Mouse (Mus musculus) midbrain, postnatal 0 days (tissue): ENCODE data around the gene Hoxd12. TPM values are rescaled to one million over a fixed set of nuclear protein-coding genes. Genes with fewer than 3 reads are reported as not detected.
A peak's percentile ranks its signal among the peaks of the same experiment; 100 is the strongest.

Experiments used
- ATAC-seq: fragments of 200-750 bp; cut with Nextera tagmentation; 2 replicates; pipeline ENCODE4 v1.8.0; 2017; ENCODE audit warnings: moderate number of reproducible peaks, mild to moderate bottlenecking, moderate TSS enrichment, moderate library complexity; ENCODE audit not compliant: low FRiP score
- DNase-seq: peaks from one replicate; pipeline ENCODE4 v3.0.0-alpha.2; 2015; ENCODE audit warnings: low spot score
- H3K27ac ChIP-seq: fragments of 300-500 bp; sonication (generic); 2 replicates; pipeline ENCODE4 v1.5.1; 2014; ENCODE audit warnings: low read depth, mild to moderate bottlenecking, low read length, mixed read lengths
- H3K27me3 ChIP-seq: fragments of 300-500 bp; sonication (generic); 2 replicates; pipeline ENCODE4 v1.6.1; 2014; ENCODE audit warnings: low read length, control low read depth, mixed read lengths; ENCODE audit not compliant: insufficient read depth
- H3K36me3 ChIP-seq: fragments of 300-500 bp; sonication (generic); 2 replicates; pipeline ENCODE4 v1.6.1; 2014; ENCODE audit warnings: low read length, control low read depth, mixed read lengths; ENCODE audit not compliant: insufficient read depth
- H3K4me1 ChIP-seq: fragments of 300-500 bp; sonication (generic); 2 replicates; pipeline ENCODE4 v1.6.1; 2014; ENCODE audit warnings: mild to moderate bottlenecking, control low read depth, antibody characterized with exemption, low read length, mixed read lengths; ENCODE audit not compliant: insufficient read depth
- H3K4me2 ChIP-seq: fragments of 300-500 bp; sonication (generic); 2 replicates; pipeline ENCODE4 v1.6.1; 2014; ENCODE audit warnings: low read depth, mild to moderate bottlenecking, low read length, mixed read lengths; ENCODE audit not compliant: poor library complexity, severe bottlenecking
- H3K4me3 ChIP-seq: fragments of 300-500 bp; sonication (generic); 2 replicates; pipeline ENCODE4 v1.5.1; 2014; ENCODE audit warnings: low read depth, mild to moderate bottlenecking, low read length, moderate library complexity
- H3K9ac ChIP-seq: fragments of 300-500 bp; sonication (generic); replicated peaks from 2 replicates; pipeline ENCODE4 v1.6.1; 2014; ENCODE audit warnings: mild to moderate bottlenecking, low read length, moderate library complexity, mixed read lengths; ENCODE audit not compliant: poor library complexity, severe bottlenecking
- H3K9me3 ChIP-seq: fragments of 300-500 bp; sonication (generic); 2 replicates; pipeline ENCODE4 v1.6.1; 2016; ENCODE audit warnings: low read length, control low read depth
- CTCF ChIP-seq: IDR thresholded peaks from 2 replicates; pipeline ENCODE4 v1.5.1; 2016; ENCODE audit warnings: antibody characterized with exemption, mild to moderate bottlenecking
- WGBS: fragments of 180-500 bp; shearing (Covaris S2); extraction: QIAGEN DNeasy Blood & Tissue Kit; methylation state at CpG from one replicate; pipeline ENCODE4 v1.1.7; 2014; 5-methylcytosine and 5-hydroxymethylcytosine counted together
- polyA plus RNA-seq: library from polyadenylated mRNA; unstranded; fragments of >200 nt; fragmentation: Nextera tagmentation; extraction: Ambion mirVana; gene quantifications from 2 replicates; pipeline ENCODE4 v1.2.1, GENCODE M21; 2015
- total RNA-seq: library from RNA; depleted of rRNA; stranded (reverse); fragments of >200 nt; gene quantifications from 2 replicates; pipeline ENCODE4 v1.2.3, GENCODE M21; 2014

Gene Hoxd12
- total and polyA plus RNA-seq, 2 experiments from 2014 or later = not detected

DNA sequence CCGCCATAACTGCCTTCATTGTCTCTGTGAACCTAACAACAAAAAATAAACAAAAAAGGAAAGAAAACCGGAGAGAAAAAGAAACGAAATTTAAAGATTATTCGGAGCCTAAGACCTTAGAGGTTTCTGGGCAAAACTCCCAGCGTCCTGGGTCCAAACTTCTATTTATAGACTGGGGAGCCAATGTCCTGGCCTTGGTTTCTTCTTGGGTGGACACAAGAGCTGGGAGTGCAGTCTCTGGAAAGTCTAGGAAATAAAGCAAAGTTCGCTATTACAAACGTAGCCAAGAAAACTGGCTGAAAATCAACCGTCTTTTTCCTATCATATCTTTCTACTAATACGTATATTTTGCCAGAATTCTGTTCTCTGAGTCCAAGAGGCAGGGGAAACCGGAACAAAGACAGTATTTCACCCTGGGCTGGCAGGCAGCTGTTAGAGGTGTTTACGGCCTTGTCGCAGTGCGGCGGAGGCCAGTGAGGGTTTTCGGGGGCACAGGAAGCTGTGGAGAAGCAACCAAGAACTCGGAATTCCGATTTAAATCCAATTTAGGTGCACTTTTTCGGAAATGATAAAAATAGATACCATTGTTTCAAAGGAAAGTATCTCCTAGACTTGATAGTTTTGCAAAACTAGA, 39.5 kb downstream of the Hoxd12 start:
- H3K36me3 ChIP-seq = no peaks in the 10 kb centered on the region
- no peak for DNase-seq
- no peaks in the 10 kb centered on the region for H3K9me3 ChIP-seq
- TF ChIP-seq CTCF = no peak
- ATAC-seq = no peak
- H3K9ac ChIP-seq = no peak overlapping the region
- peaks cover 93% of the 10 kb centered on the region for H3K27me3 ChIP-seq
- no peak overlapping the region for H3K4me3 ChIP-seq
- 4% methylated on average over 18 of the region's 18 CpGs for WGBS
- no peak overlapping the region for H3K4me2 ChIP-seq
- H3K4me1 ChIP-seq = no peaks in the 10 kb centered on the region
- H3K27ac ChIP-seq = no peak overlapping the region

DNA sequence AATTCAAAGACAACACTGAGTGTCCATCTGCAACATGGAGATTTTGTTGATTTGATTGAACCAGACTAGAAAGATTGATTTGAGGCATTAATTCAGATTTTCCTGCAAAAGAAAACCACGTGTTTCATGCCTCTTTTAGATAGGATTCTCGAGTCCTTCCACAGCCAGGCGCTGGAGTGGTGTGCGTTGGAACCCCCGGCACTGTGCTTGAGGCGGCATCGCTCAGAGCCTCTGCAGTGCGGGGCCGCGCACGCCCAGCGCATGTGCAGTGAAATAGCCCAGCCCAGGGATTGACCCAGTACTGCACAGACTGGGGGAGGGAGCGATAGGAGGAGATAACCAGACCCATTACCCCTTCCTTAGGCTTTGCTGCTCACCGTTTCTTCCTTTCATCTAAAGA, 40.1 kb downstream of the Hoxd12 start:
- no peak for ATAC-seq
- DNase-seq = no peak
- no peak overlapping the region for H3K27ac ChIP-seq
- H3K9ac ChIP-seq = no peak overlapping the region
- WGBS = 2% methylated on average over 14 of the region's 14 CpGs
- no peak overlapping the region for H3K4me3 ChIP-seq
- no peak for TF ChIP-seq CTCF
- peaks cover 93% of the 10 kb centered on the region for H3K27me3 ChIP-seq
- no peaks in the 10 kb centered on the region for H3K36me3 ChIP-seq
- H3K4me2 ChIP-seq = no peak overlapping the region
- H3K4me1 ChIP-seq = no peaks in the 10 kb centered on the region
- H3K9me3 ChIP-seq = no peaks in the 10 kb centered on the region

DNA sequence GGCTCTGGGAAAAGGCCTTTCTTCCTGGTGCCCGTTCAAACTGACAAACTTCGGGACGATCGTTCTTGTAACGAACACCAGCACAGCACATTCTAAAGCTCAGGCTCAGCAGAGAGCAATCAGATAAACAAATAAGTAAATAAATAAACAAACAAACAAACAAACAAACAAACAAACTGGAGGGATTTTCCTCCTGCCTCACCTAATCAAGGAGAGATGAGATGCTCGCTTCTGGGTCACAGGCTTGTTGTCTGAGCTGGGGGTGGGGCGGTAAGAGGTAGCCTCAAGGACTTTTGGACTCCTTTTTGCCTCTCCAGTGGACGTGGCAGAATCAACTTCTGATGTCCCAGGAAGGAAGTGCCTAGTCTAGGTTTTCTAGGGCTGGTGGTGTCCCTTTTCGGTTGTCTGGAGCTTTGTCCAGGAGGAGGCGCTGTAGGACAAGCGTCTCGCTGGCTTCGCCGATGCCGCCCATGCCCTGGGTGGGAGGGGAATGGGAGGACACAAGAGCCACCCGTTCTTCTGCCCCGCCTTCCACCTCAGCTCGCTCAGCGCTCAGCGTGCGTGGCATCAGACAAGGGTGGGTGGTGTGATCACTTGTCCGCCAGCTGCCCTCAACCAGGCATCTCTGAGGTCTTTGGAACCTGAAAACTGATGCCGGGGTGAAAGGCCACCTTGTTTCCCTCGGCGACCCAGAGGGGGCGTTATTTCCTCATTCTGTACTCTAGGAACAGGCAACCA, 40.9 kb downstream of the Hoxd12 start:
- WGBS = 2% methylated on average over 26 of the region's 26 CpGs
- H3K4me3 ChIP-seq = peak overlapping the region; percentile 12; the same call in 1 of the 2 replicates

DNA sequence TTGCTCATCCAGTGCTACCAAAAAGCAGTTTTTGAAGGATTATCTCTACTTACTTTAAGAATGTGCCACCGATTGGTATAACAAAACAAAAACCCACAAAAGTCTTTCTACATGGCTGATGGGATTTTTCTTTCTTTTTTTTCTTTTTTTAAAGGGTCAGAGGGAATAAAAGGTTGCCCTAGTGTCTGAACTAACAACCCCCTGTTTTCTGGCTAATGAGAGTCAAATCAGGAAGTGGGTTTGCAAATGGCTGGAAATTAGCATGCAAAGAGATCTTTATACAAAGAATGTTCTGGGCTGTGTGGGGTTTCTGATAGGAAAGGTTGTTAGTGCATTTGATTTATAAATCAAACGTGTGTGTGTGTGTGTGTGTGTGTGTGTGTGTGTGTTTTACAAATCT, 45.6 kb downstream of the Hoxd12 start:
- Histone ChIP-seq H3K27me3 (peaks cover 97% of the 10 kb centered on the region), H3K36me3 (no peaks in the 10 kb centered on the region), H3K9me3 (no peaks in the 10 kb centered on the region), H3K4me2 (no peak overlapping the region), H3K9ac (no peak overlapping the region), H3K4me1 (no peaks in the 10 kb centered on the region), H3K27ac (no peak overlapping the region), H3K4me3 (no peak overlapping the region)
- DNase-seq (no peak), ATAC-seq (no peak)
- no peak for TF ChIP-seq CTCF
- WGBS = 8% methylated on average over 2 of the region's 2 CpGs

More for the DNA sequence above, 40.9 kb downstream of the Hoxd12 start:
- H3K4me1 ChIP-seq = no peaks in the 10 kb centered on the region
- H3K36me3 ChIP-seq = no peaks in the 10 kb centered on the region
- no peak overlapping the region for H3K27ac ChIP-seq
- no peaks in the 10 kb centered on the region for H3K9me3 ChIP-seq
- H3K9ac ChIP-seq = no peak overlapping the region
- DNase-seq = peak; percentile 92
- TF ChIP-seq CTCF = peak; percentile 85
- peaks cover 91% of the 10 kb centered on the region for H3K27me3 ChIP-seq
- ATAC-seq = 0 out of 2 replicates have a peak, but pooled peaks have one; percentile 27
- peak overlapping the region; percentile 41 for H3K4me2 ChIP-seq

DNA sequence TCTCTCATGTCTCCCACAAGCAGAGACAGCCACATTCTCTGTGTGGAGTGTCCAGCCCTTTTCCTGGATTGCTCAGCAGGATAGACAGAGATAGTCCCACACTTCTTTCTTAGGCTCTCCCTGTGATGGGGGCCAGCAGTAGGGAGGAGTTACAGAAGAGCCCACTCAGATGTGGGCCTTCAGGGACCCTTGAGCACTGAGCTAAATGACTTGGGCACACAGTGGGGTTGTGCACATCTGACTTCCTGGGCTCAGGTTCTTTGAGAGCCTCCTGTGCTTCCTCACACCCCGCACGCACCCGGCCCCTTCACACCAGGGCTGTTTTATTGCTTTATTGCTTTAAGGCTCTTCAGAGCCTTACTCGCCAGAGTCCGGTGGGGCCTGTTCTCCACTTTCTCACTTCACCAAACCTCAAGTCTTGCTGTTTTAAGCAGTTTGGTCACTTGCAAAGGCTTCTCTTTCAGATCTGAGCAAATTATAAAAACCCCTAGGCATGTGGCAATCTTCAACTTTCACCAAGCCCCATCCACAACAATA, 46.2 kb downstream of the Hoxd12 start:
- no peaks in the 10 kb centered on the region for H3K4me1 ChIP-seq
- no peak for DNase-seq
- H3K27me3 ChIP-seq = peaks cover 97% of the 10 kb centered on the region
- H3K9ac ChIP-seq = no peak overlapping the region
- no peaks in the 10 kb centered on the region for H3K36me3 ChIP-seq
- no peak overlapping the region for H3K4me2 ChIP-seq
- no peak overlapping the region for H3K4me3 ChIP-seq
- H3K9me3 ChIP-seq = no peaks in the 10 kb centered on the region
- no peak for TF ChIP-seq CTCF
- no peak overlapping the region for H3K27ac ChIP-seq
- 7% methylated on average over 5 of the region's 5 CpGs for WGBS
- no peak for ATAC-seq

DNA sequence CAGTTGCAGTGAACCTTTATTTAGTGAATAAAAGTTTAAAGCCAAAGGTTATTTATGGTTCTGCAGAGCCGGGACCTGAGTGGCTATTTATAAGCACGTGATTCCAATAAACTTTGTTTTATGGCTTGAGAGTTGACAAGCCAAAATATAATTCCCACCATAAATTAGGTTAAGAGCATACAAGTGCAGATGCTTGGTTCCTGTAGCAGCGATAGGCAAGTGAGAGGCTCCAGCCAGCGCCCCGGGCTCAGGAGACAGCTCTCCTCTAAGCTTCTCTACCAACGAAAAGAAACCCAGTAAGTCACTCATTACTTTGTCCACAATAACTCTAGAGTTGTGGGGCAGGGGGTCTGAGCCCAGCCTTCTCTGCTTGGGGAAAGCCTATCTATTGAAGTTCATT, 47.1 kb downstream of the Hoxd12 start:
- whole genome bisulfite sequencing = 6% methylated on average over 6 of the region's 6 CpGs

More for the DNA sequence above, 47.1 kb downstream of the Hoxd12 start:
- Histone ChIP-seq H3K27me3 (peaks cover 97% of the 10 kb centered on the region), H3K4me1 (no peaks in the 10 kb centered on the region), H3K36me3 (no peaks in the 10 kb centered on the region), H3K9me3 (no peaks in the 10 kb centered on the region), H3K9ac (no peak overlapping the region), H3K4me2 (no peak overlapping the region), H3K27ac (no peak overlapping the region), H3K4me3 (no peak overlapping the region)
- no peak for TF ChIP-seq CTCF
- DNase-seq (no peak), ATAC-seq (no peak)
